Mouse (Mus musculus): Measurements from ENCODE around the gene Kif13a.
A peak's percentile ranks its signal among the peaks of the same experiment; 100 is the strongest.

Kif13a gene

DNA sequence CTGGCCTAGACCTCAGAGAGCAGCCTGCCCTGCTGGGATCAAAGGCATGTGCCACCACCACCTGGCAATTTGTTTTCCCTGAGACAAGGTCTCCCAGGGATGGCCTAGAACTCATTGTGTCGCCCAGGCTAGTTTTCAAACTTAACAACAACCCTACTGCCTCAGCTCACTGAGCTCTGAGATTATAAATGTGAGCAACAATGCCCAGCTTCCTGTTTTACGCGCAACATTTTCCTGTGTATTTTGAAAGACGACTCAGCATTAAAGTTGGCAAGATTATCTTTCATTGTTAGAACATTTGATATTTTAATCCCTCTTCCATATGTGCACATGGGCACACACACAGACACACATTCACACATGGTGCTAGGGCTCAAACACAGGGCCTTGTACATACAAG lies 192.2 kb downstream of the Kif13a start:
- no peaks in the 10 kb centered on the region for H3K27me3 ChIP-seq (ENCODE audit: control insufficient read depth, insufficient read depth, low read length, poor library complexity, severe bottlenecking)
- peak; percentile 29 for DNase-seq (ENCODE audit: low read depth, low spot score)
- no peaks in the 10 kb centered on the region for H3K36me3 ChIP-seq (ENCODE audit: control insufficient read depth, insufficient read depth, low read length, poor library complexity, severe bottlenecking)

DNA sequence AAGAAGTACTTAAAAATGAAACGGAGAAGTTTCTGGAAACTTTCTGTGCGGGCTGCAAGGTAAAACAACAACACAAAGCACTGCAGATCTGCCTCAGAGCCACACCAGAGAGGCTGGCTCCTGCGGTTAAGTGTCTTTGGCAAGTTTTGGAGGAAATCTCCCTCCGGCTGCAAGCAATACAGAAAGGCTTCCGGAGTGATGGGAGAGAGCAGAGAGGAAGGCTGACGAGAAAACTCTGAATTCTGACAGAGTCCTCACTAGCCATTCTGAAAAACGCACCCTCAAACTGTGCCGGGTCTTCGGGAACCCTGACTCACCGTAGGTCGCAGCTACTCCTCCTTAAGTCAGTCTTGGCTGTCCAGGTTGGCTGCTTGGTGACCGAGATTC lies 193.2 kb downstream of the Kif13a start:
- peak; percentile 20 for DNase-seq (ENCODE audit: low read depth, low spot score)
- Histone ChIP-seq H3K27me3 (ENCODE audit: control insufficient read depth, insufficient read depth, low read length, poor library complexity, severe bottlenecking) (no peaks in the 10 kb centered on the region), H3K36me3 (ENCODE audit: control insufficient read depth, insufficient read depth, low read length, poor library complexity, severe bottlenecking) (no peaks in the 10 kb centered on the region)

DNA sequence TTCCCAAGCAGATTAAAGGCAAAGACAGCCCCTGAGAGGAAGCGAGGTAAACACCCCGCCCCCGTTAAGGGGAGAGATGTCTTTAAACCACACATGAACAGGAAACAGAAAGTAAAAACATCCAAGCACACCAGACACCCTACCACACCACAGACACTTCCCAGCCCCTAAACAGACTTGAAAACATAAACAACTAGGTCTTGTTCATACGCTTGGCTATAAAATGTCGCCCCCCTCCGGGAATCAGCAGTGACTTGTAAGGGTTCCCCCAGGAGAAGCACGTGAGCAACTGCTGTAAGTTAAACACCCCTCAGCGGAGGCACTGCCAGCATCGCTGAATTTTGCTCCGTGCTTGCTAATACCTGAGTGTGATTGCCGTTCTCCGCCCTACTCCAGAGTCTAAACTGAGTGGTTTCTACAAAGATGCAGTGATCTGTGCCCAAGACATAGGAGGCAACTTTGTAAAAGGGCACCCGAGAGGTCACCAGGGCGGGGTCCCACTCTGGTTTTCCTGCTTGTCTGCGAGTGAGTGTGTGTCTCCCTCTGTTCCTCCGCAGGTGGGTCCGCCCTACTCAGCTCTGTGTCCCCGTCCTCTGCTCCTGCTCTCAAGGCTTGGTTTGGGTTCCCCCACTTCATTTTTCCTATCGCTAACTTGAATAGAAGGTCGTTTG lies 193.7 kb downstream of the Kif13a start:
- DNase-seq (ENCODE audit: low read depth, low spot score) = peak; percentile 73
- Histone ChIP-seq H3K27me3 (ENCODE audit: control insufficient read depth, insufficient read depth, low read length, poor library complexity, severe bottlenecking) (no peaks in the 10 kb centered on the region), H3K36me3 (ENCODE audit: control insufficient read depth, insufficient read depth, low read length, poor library complexity, severe bottlenecking) (no peaks in the 10 kb centered on the region)

DNA sequence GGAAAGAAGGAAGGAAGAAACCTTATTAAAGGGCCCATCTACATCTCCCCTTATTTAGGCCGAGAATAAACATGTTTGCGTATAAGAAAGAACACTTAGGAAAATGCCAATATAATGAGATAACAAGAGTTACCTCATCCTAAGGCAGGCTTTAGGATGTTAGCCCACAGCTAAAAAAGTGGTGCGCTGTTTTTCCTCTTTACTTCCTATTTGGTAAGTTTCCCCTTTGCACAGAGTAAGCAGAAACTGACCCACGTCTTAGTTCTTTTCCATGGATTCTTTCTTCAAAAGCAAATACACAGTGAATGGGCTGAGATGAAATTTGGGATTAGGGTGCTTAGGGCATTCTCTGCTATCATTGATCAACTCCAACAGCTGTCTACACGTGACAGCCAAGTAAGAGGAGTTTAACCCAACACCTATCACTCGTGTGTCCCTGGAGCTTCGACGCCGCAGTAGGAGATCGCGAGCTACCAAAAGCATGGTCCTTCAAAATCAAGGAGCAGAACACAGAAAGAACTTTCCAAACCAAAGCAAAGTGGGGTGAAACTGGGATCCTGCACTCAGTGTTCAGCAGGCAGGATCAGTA lies 194.4 kb downstream of the Kif13a start:
- no peak for DNase-seq (ENCODE audit: low read depth, low spot score)
- Histone ChIP-seq H3K36me3 (ENCODE audit: control insufficient read depth, insufficient read depth, low read length, poor library complexity, severe bottlenecking) (no peaks in the 10 kb centered on the region), H3K27me3 (ENCODE audit: control insufficient read depth, insufficient read depth, low read length, poor library complexity, severe bottlenecking) (no peaks in the 10 kb centered on the region)

DNA sequence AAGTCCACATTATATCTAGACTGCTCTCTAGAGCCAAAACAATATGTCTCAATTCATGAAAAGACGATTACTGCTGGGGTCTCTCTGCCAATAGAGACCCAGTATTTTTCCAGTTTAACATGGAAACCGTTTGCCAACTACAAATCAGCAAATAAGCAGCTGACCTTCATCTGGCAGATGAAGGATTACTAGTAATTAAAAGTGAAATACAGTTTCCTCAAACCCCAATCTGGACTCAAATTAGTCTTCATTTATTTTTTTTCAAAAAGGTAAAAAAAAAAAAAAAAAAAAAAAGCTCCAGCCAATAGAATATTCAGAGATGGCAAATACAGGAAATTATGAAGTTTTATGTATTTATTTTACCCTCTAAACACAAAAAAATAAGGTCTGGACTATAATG lies 199.7 kb downstream of the Kif13a start:
- H3K36me3 ChIP-seq (ENCODE audit: control insufficient read depth, insufficient read depth, low read length, poor library complexity, severe bottlenecking) = no peaks in the 10 kb centered on the region
- no peaks in the 10 kb centered on the region for H3K27me3 ChIP-seq (ENCODE audit: control insufficient read depth, insufficient read depth, low read length, poor library complexity, severe bottlenecking)
- DNase-seq (ENCODE audit: low read depth, low spot score) = no peak

DNA sequence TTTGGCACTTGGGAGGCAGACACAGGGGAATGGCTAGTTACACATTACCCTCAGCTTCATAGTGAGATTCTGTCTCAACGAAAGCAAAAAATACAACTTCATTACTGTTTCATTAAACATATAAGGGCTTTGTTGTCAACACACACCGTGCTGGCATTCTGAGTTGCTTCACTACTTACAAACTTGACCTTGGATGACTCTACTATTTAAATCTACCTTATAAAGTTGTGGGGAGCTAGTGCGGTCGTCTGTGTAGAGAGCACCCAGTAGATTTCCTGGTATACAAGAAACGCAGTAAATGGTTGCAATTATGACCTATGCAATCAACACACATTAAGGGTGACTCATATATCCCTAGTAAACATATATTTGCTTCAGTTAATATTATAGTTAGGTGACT lies 201.3 kb downstream of the Kif13a start:
- H3K27me3 ChIP-seq (ENCODE audit: control insufficient read depth, insufficient read depth, low read length, poor library complexity, severe bottlenecking) = no peaks in the 10 kb centered on the region
- DNase-seq (ENCODE audit: low read depth, low spot score) = peak; percentile 19
- no peaks in the 10 kb centered on the region for H3K36me3 ChIP-seq (ENCODE audit: control insufficient read depth, insufficient read depth, low read length, poor library complexity, severe bottlenecking)

DNA sequence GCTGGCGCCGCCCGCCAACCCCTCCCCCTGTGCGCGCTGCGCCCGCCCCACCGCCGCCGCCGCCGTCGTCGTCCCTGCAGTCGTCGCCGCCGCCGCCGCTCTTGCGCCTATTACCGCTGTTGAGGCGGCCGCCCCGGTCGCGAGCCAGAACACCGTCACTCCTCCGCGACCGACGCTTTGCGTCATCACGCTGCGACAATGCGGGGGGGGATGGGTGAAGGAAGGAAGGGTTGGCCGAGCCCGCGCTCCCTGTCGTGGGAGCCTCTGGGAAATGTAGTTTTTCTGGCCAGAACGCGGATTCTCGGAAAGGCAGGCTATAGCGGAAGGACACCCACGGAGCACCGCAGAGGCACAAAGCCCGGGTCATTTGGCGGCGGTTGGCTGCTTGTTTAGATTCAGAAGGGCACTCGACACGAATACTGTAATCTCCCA lies 201.8 kb downstream of the Kif13a start, which contains the start of gene Nup153:
Gene Nup153, minus strand, starts transcription at position 104 of the 432 bp plus-strand sequence.
- no peaks in the 10 kb centered on the region for H3K27me3 ChIP-seq (ENCODE audit: control insufficient read depth, insufficient read depth, low read length, poor library complexity, severe bottlenecking)
- peak; percentile 99 for DNase-seq (ENCODE audit: low read depth, low spot score)
- no peaks in the 10 kb centered on the region for H3K36me3 ChIP-seq (ENCODE audit: control insufficient read depth, insufficient read depth, low read length, poor library complexity, severe bottlenecking)

DNA sequence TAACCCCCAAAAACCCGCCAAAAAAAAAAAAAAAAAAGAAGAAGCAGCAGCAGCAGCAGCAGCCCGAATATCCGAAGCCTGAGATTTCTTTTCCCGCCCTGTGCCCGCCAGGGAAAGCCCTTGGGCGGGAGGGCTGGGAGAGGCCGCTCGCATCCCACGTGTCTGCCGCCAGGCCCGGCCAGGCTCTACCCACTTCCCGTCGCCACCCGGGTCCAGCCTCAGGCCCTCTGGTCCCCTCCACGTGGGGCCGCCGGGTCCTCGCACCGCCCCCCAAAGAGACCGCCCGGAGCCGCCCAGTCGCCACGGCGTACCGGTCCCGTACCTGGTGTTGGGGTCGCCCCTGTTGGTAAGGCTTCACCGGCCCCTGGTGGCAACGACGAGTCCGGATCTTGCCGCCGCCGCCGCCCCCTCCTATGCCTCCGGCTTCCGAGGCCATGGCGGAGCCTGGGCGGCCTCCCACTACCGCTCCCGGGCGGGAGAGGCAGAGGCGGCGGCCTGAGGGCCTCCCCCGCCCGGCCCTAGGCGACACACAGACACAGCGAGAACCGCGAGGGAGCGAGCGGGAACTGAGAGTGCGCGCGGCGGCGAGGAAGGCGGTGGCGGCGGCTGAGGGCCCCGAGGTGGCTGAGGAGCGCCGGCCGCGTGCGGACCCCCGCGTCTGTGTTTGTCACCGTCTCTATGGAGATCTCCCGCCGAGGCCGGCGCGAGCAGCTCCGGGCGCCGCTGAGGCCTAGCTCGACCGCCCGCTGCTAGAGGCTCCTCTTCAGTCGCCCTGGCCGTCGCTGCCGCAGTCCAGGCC lies 202.4 kb downstream of the Kif13a start:
- no peaks in the 10 kb centered on the region for H3K27me3 ChIP-seq (ENCODE audit: control insufficient read depth, insufficient read depth, low read length, poor library complexity, severe bottlenecking)
- DNase-seq (ENCODE audit: low read depth, low spot score) = peak; percentile 77

DNA sequence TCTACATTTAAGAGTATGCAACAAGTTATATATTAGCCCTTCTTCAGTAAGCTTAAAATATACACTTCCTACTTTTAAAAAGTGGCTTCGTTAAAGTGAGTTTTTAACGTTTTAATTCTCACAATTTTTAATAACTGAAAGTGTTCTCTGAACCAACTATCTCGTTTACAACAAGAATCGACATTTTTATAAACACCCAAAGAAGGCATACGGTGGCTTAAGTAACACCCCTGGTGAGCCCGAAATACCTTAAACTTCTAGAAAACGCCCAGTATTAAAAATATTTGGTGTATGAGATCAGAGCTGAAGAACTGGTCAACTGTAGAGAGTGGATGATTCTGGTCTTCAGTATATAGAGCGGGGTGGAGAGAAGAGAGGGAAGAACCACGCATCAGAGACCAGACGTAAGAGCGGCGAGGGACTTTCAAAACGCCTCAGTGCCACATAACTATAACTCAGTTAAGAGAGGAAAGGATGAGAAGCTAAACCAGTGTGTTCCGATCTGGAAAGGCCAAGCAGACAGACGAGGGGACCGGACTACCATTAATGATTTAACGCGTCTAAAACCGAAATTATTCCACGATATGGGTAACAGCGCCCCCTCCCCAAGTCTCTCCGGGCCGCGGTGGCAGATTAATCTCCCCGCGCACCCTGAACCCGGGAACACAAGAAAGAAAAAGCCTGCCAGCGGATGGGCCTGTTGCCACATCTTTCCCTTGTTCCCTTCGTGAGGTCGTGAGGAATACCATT lies 203.2 kb downstream of the Kif13a start:
- H3K27me3 ChIP-seq (ENCODE audit: control insufficient read depth, insufficient read depth, low read length, poor library complexity, severe bottlenecking) = no peaks in the 10 kb centered on the region
- DNase-seq (ENCODE audit: low read depth, low spot score) = peak; percentile 69
- no peaks in the 10 kb centered on the region for H3K36me3 ChIP-seq (ENCODE audit: control insufficient read depth, insufficient read depth, low read length, poor library complexity, severe bottlenecking)

More for the DNA sequence above, 202.4 kb downstream of the Kif13a start:
- H3K36me3 ChIP-seq (ENCODE audit: control insufficient read depth, insufficient read depth, low read length, poor library complexity, severe bottlenecking) = no peaks in the 10 kb centered on the region

DNA sequence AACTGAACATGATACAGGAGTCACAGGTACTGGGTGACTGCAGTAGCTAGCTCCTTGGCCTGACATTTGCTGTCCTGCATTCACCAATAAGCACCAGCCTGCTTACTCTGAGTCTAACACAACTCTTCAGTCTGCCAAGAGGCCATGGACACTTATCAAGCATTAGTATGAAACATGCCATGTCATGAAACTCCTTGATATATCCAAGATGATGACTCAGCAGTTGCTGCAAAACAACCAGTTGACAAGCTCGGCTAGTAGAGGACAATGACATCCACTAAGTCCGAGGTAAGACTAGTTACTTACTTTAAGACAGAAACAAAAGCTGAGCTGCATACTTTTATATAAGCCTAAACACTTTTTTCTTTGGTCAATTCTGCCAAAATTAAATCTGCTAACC lies 204.4 kb downstream of the Kif13a start:
- Histone ChIP-seq H3K36me3 (ENCODE audit: control insufficient read depth, insufficient read depth, low read length, poor library complexity, severe bottlenecking) (no peaks in the 10 kb centered on the region), H3K27me3 (ENCODE audit: control insufficient read depth, insufficient read depth, low read length, poor library complexity, severe bottlenecking) (no peaks in the 10 kb centered on the region)
- peak; percentile 26 for DNase-seq (ENCODE audit: low read depth, low spot score)

DNA sequence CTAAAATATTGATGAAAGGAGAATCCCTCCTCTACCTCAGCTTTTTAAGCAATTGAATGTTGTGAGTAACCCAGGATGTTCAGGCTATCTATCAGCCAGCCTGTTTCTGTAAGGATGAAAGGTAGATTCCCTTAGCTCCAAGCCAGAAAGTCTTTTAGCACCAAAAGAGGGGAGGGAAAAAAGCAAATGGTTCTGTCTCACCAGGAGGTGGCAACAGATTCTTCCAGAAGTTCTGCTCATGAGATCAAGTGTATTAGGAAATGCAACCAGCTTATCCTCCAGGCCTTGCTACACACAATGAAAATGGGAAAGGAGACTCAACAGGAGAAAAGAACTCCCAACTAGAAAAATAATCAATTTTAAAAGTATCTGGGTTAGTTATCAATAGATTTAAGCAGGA lies 205.3 kb downstream of the Kif13a start:
- peak; percentile 36 for DNase-seq (ENCODE audit: low read depth, low spot score)
- Histone ChIP-seq H3K27me3 (ENCODE audit: control insufficient read depth, insufficient read depth, low read length, poor library complexity, severe bottlenecking) (no peaks in the 10 kb centered on the region), H3K36me3 (ENCODE audit: control insufficient read depth, insufficient read depth, low read length, poor library complexity, severe bottlenecking) (no peaks in the 10 kb centered on the region)

DNA sequence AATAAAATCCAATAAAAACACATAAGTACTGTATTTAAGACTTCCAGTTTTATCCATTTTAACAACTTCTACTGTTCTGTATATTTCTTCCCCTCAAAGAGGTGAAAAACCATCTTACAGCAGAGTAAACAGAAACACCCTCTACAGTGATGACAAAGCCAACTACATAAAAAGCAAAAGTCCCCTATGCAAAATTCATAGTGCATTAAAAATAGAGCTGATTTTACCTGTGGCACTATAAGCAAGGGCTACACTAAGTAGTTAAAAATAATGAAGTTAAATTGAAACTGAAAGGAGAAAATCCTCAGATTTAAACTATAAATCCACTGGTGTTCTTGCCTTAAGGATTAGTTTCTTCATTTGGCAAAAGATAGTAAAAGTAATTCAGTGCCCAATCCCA lies 208.7 kb downstream of the Kif13a start:
- DNase-seq (ENCODE audit: low read depth, low spot score) = peak; percentile 43
- Histone ChIP-seq H3K27me3 (ENCODE audit: control insufficient read depth, insufficient read depth, low read length, poor library complexity, severe bottlenecking) (no peaks in the 10 kb centered on the region), H3K36me3 (ENCODE audit: control insufficient read depth, insufficient read depth, low read length, poor library complexity, severe bottlenecking) (peaks cover 4% of the 10 kb centered on the region; the same call in 1 of the 2 replicates)

DNA sequence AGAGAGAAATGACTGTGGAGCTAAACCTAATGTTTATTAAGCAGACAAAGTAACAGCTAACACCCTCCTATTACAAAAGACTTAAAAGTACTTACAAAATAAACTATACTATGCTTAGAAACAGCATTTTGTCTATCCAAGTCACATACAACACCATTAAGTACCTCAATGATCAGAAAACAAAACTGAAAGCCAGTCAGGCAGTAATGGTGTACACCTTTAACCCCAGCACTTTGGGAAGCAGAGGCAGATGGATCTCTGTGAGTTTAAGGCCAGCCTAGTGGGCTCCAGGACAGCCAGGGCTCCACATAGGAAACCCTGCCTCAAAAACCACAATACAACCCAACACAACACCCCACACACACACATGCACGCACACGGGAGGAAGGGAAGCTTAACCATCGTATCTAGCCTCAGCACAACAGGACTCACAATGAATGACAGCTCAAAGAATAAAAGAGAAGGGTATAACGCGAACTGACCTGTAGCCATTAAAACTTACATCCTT lies 210.7 kb downstream of the Kif13a start:
- no peak for DNase-seq (ENCODE audit: low read depth, low spot score)
- no peaks in the 10 kb centered on the region for H3K27me3 ChIP-seq (ENCODE audit: control insufficient read depth, insufficient read depth, low read length, poor library complexity, severe bottlenecking)
- H3K36me3 ChIP-seq (ENCODE audit: control insufficient read depth, insufficient read depth, low read length, poor library complexity, severe bottlenecking) = peaks cover 9% of the 10 kb centered on the region; the same call in 1 of the 2 replicates

DNA sequence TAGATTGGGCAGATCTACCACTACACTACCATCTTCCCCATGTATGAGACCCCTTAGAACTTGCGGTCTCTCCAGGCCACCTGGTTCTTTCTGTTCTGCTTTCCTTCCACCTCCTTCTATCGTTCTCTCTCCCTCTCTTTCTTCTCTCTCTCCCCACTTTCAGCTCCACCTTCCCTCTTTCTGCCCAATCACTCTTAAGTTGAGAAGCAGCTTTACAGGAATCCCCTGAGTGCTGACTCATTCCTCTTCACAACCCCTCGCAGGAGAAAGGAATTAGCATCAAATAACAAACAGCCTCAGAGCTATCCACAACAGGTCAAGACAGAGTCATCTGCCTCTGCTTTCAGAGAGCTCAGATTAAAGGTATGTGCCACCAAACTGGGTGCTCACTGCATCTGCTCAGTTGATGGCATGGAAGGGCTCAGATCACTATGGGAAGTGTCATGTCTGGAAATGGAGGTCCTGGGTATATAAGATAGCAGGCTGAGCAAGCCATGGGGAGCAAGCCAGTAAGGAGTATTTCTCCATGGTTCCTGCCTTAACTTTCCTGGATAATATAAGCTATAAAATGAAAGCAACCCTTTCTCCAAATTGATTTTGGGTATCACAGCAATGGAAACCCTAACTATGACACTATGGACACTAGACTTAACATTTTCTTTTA lies 213.6 kb downstream of the Kif13a start:
- Histone ChIP-seq H3K36me3 (ENCODE audit: control insufficient read depth, insufficient read depth, low read length, poor library complexity, severe bottlenecking) (peaks cover 11% of the 10 kb centered on the region; the same call in 1 of the 2 replicates), H3K27me3 (ENCODE audit: control insufficient read depth, insufficient read depth, low read length, poor library complexity, severe bottlenecking) (no peaks in the 10 kb centered on the region)
- peak; percentile 37 for DNase-seq (ENCODE audit: low read depth, low spot score)
